Mouse (Mus musculus) cerebellum, adult 2 months (tissue): ENCODE results near the gene Cdk5.

Experiments used
- CTCF ChIP-seq: fragments of 200-500 bp; IDR thresholded peaks from 2 replicates; pipeline ENCODE4 v1.5.1; 2011; ENCODE audit warnings: low read depth, mild to moderate bottlenecking, control low read depth, low read length, moderate library complexity, borderline replicate concordance; ENCODE audit not compliant: insufficient read depth
- POLR2A ChIP-seq: fragments of 200-500 bp; IDR thresholded peaks from 2 replicates; pipeline ENCODE4 v1.6.1; 2011; ENCODE audit warnings: low read length, control low read depth, borderline replicate concordance; ENCODE audit not compliant: insufficient read depth

DNA sequence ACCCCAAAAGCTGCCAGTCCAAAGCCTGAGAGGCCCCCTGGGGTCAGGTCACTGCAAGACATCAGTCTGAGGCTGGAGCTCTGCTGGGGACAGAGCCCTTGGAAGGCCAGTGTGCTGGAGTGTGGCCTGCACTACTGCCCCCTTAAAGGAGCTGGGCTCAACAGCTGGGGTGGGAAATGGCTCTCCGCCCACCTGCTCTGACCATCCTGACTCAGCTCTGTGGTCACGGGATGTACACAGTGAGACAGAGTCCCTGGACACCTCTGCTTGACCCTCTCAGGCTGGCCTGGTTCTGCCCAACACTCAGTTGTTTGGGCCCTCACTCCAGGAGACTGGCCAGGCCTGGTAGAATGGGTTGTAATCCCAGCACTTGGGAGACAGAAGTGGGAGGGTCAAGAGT is 13.9 kb downstream of the Cdk5 start:
- TF ChIP-seq POLR2A (no peak), CTCF (no peak)
